Mouse (Mus musculus) cerebellum, postnatal 10 days (tissue): ENCODE measurements around the gene Dact3.
A peak's percentile ranks its signal among the peaks of the same experiment; 100 is the strongest.

ENCODE experiments used
- DNase-seq, 2 experiments: peaks; one replicate each; pipeline ENCODE4 v3.0.0; 2021; ENCODE audit warnings: mixed read lengths in 2 of 2

The Dact3 gene

GRCm38 (mm10) chr7:16859902-16860651 is 15.0 kb upstream of the Dact3 start:
- DNase-seq: peak; percentile 80 to 85

GRCm38 (mm10) chr7:16867488-16867887 is 7.6 kb upstream of the Dact3 start:
- no peak for DNase-seq

GRCm38 (mm10) chr7:16869497-16869896 is 5.6 kb upstream of the Dact3 start:
- DNase-seq: peak; percentile 94 to 95

- DNase-seq: no peak
Observed at GRCm38 (mm10) chr7:16871600-16871999, 3.5 kb upstream of the Dact3 start.

- no peak for DNase-seq
Observed at GRCm38 (mm10) chr7:16872478-16872877, 2.6 kb upstream of the Dact3 start.

GRCm38 (mm10) chr7:16873392-16873791 is 1.7 kb upstream of the Dact3 start:
- DNase-seq: no peak

GRCm38 (mm10) chr7:16874190-16874589 is 927 bp upstream of the Dact3 start:
- DNase-seq: peak; percentile 83

GRCm38 (mm10) chr7:16874756-16875309 is 284 bp upstream of the Dact3 start:
- peak; percentile 100 for DNase-seq

GRCm38 (mm10) chr7:16875326-16875725 is 209 bp downstream of the Dact3 start:
- DNase-seq: no peak

- DNase-seq: no peak
Observed at GRCm38 (mm10) chr7:16876006-16876405, 889 bp downstream of the Dact3 start.

- DNase-seq: peak; percentile 38 to 61
Observed at GRCm38 (mm10) chr7:16876608-16877007, 1.5 kb downstream of the Dact3 start.

- no peak for DNase-seq
Observed at GRCm38 (mm10) chr7:16877717-16878116, 2.6 kb downstream of the Dact3 start.

- DNase-seq: peak in 1 of 2 experiments; percentile 52
Observed at GRCm38 (mm10) chr7:16879796-16880547, 4.9 kb downstream of the Dact3 start.

- DNase-seq: no peak
Observed at GRCm38 (mm10) chr7:16880615-16881014, 5.5 kb downstream of the Dact3 start.

- no peak for DNase-seq
Observed at GRCm38 (mm10) chr7:16883162-16883561, 8.0 kb downstream of the Dact3 start.

GRCm38 (mm10) chr7:16884334-16884733 is 9.2 kb downstream of the Dact3 start:
- no peak for DNase-seq

- DNase-seq: peak in 1 of 2 experiments; percentile 37
Observed at GRCm38 (mm10) chr7:16885271-16885776, 10.2 kb downstream of the Dact3 start.

- peak; percentile 61 to 68 for DNase-seq
Observed at GRCm38 (mm10) chr7:16885905-16886304, 10.8 kb downstream of the Dact3 start.

- DNase-seq: no peak
Observed at GRCm38 (mm10) chr7:16890536-16890935, 15.4 kb downstream of the Dact3 start.

GRCm38 (mm10) chr7:16890944-16891343 is 15.8 kb downstream of the Dact3 start:
- peak in 1 of 2 experiments; percentile 51 for DNase-seq

- peak; percentile 93 to 94 for DNase-seq
Observed at GRCm38 (mm10) chr7:16891641-16892351, 16.7 kb downstream of the Dact3 start, which contains the start of gene Gng8. TSS of gene Gng8 (plus strand) at chr7:16891786.

- no peak for DNase-seq
Observed at GRCm38 (mm10) chr7:16892352-16892730, 17.2 kb downstream of the Dact3 start.

- DNase-seq: no peak
Observed at GRCm38 (mm10) chr7:16893612-16894011, 18.5 kb downstream of the Dact3 start.
